Mouse (Mus musculus): ENCODE measurements around the gene Gm11077. TPM values are rescaled to one million over a fixed set of nuclear protein-coding genes. Genes with fewer than 3 reads are reported as not detected.

Gm11077 gene
- total and polyA plus RNA-seq, 2 experiments from 2014 or later = not detected

DNA sequence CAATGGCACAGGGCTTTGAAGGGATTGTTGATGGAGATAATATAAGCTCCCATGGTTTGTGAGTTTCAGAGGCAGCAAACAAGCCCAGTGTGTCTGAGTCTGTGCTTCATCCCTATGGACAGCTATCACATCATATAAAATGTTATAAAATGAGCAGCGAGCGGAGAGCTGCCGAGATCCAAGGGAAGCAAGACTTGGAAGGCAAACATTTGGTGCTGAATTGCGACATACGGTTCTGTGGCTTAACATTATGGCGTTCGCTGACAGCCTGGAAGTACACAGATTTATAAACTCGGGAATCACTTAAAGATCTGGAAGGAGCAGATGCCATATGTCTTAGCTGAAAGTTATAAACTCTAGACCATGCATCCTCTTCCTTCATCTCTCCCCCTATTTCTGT, 47.2 kb downstream of the Gm11077 start:
- peak; percentile 82 for DNase-seq
- Histone ChIP-seq H3K9ac (no peak overlapping the region), H3K4me3 (ENCODE audit: low read depth, low read length) (no peak overlapping the region), H3K27ac (ENCODE audit: low read depth, low read length) (no peak overlapping the region), H3K4me1 (ENCODE audit: insufficient read depth) (no peaks in the 10 kb centered on the region), H3K36me3 (ENCODE audit: insufficient read depth) (no peaks in the 10 kb centered on the region), H3K4me2 (ENCODE audit: low read depth) (no peak overlapping the region), H3K9me3 (ENCODE audit: low read length) (no peaks in the 10 kb centered on the region), H3K27me3 (ENCODE audit: insufficient read depth, low read length) (no peaks in the 10 kb centered on the region)
- WGBS = 69% methylated on average over 8 of the region's 8 CpGs
- ATAC-seq = peak; percentile 80
- TF ChIP-seq CTCF (IDR thresholded peaks at IDR 0.05; ENCODE audit: low read depth) = no peak

DNA sequence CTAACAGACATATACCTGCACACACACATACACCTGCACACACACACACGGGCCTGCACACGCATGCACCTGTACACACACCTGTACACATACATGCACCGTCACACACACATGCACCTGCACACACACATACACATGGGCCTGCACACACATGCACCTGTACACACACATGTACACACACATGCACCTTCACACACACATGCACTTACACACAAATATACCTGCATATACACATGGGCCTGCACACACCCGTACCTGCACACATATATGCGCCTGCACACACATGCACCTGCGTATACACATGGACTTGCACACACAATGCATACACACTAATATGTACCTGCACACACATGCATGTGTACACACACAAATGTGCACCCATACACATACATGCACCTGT, 53.4 kb downstream of the Gm11077 start:
- Histone ChIP-seq H3K27ac (ENCODE audit: low read depth, low read length) (no peak overlapping the region), H3K27me3 (ENCODE audit: insufficient read depth, low read length) (no peaks in the 10 kb centered on the region), H3K9ac (no peak overlapping the region), H3K4me1 (ENCODE audit: insufficient read depth) (no peaks in the 10 kb centered on the region), H3K9me3 (ENCODE audit: low read length) (no peaks in the 10 kb centered on the region), H3K4me2 (ENCODE audit: low read depth) (no peak overlapping the region), H3K4me3 (ENCODE audit: low read depth, low read length) (no peak overlapping the region), H3K36me3 (ENCODE audit: insufficient read depth) (no peaks in the 10 kb centered on the region)
- no peak for ATAC-seq
- DNase-seq = no peak
- 96% methylated on average over 6 of the region's 6 CpGs for WGBS
- TF ChIP-seq CTCF (IDR thresholded peaks at IDR 0.05; ENCODE audit: low read depth) = no peak

DNA sequence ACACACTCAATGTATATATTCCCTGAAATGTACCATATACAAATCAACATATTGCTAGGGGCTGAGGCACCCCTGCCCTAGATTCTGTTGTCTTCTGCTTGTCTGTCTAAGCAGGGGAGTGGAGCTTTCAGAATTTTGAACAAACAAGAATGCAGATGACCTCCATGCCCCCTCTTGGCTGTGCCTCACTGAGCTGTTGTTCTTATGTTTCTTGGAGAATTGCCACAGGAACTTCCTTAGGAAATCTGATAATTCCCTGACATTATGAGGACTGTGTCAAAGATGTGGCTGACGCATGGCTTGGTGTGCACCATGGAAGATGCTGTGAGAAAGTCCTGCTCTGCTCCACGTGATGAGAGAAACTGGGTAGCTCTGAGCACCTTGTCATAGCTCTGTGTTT, 57.0 kb downstream of the Gm11077 start:
- 76% methylated on average over 2 of the region's 2 CpGs for WGBS
- Histone ChIP-seq H3K9ac (no peak overlapping the region), H3K9me3 (ENCODE audit: low read length) (no peaks in the 10 kb centered on the region), H3K27me3 (ENCODE audit: insufficient read depth, low read length) (no peaks in the 10 kb centered on the region), H3K4me3 (ENCODE audit: low read depth, low read length) (no peak overlapping the region), H3K27ac (ENCODE audit: low read depth, low read length) (no peak overlapping the region), H3K4me1 (ENCODE audit: insufficient read depth) (no peaks in the 10 kb centered on the region), H3K4me2 (ENCODE audit: low read depth) (no peak overlapping the region), H3K36me3 (ENCODE audit: insufficient read depth) (no peaks in the 10 kb centered on the region)
- no peak for TF ChIP-seq CTCF (IDR thresholded peaks at IDR 0.05; ENCODE audit: low read depth)
- no peak for ATAC-seq
- no peak for DNase-seq

DNA sequence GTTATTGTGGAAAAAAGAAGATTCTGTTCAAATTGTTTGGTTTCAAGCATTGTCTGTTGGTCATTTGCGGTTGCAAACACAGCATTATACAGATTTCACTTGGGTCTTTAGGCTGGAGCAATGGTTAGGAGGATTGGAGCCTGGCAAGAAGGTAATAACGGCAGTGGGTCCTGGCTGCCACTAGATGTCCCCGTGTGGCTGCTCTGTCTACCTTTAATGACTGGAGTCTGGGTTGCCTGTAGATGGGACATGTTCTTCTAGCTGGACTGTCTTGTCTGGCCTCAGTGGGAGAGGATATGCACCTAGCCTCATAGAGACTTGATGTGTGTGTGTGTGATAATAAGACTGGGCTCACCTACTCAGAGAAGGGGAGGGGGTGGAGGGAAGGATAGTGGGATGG, 60.8 kb downstream of the Gm11077 start:
- H3K4me3 ChIP-seq (ENCODE audit: low read depth, low read length) = no peak overlapping the region
- WGBS = 37% methylated on average over 3 of the region's 3 CpGs
- H3K9me3 ChIP-seq (ENCODE audit: low read length) = no peaks in the 10 kb centered on the region
- H3K36me3 ChIP-seq (ENCODE audit: insufficient read depth) = no peaks in the 10 kb centered on the region
- H3K4me2 ChIP-seq (ENCODE audit: low read depth) = no peak overlapping the region
- H3K27me3 ChIP-seq (ENCODE audit: insufficient read depth, low read length) = no peaks in the 10 kb centered on the region
- DNase-seq (no peak), ATAC-seq (no peak)
- no peak overlapping the region for H3K27ac ChIP-seq (ENCODE audit: low read depth, low read length)
- peak; percentile 49 for TF ChIP-seq CTCF (IDR thresholded peaks at IDR 0.05; ENCODE audit: low read depth)
- no peak overlapping the region for H3K9ac ChIP-seq
- H3K4me1 ChIP-seq (ENCODE audit: insufficient read depth) = no peaks in the 10 kb centered on the region

DNA sequence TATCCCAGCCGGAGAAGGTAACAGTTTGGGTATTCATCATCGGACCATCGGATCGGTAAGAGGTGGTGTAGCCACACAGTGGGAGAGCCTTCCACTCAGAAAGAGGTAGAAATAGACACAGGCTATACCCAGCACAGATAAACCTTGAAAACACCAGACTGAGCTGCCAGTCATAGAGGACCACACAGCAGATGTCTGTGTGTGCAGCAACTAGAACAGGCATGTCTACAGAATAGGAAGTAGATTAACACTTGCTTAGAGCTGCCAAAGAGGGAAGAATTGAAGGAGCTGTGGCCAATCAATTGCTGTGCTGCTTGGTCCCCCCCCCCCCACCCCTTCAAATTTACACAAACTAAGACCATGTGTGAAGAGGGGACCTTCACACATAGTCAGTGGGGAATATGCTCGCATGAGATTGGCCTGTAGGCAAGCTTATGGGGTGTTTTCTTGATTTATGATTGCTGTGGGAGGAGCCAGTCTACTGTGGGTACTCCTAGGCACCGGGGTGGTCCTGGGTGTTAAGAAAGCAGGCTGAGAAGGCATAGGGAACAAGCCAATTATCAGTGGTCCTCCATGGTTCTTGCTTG, 64.7 kb downstream of the Gm11077 start:
- Histone ChIP-seq H3K9ac (no peak overlapping the region), H3K4me1 (ENCODE audit: insufficient read depth) (no peaks in the 10 kb centered on the region), H3K9me3 (ENCODE audit: low read length) (no peaks in the 10 kb centered on the region), H3K4me2 (ENCODE audit: low read depth) (no peak overlapping the region), H3K4me3 (ENCODE audit: low read depth, low read length) (no peak overlapping the region), H3K27me3 (ENCODE audit: insufficient read depth, low read length) (no peaks in the 10 kb centered on the region), H3K36me3 (ENCODE audit: insufficient read depth) (no peaks in the 10 kb centered on the region), H3K27ac (ENCODE audit: low read depth, low read length) (no peak overlapping the region)
- 82% methylated on average over 6 of the region's 6 CpGs for WGBS
- TF ChIP-seq CTCF (IDR thresholded peaks at IDR 0.05; ENCODE audit: low read depth) = no peak
- ATAC-seq (peak; percentile 93), DNase-seq (peak; percentile 22)

DNA sequence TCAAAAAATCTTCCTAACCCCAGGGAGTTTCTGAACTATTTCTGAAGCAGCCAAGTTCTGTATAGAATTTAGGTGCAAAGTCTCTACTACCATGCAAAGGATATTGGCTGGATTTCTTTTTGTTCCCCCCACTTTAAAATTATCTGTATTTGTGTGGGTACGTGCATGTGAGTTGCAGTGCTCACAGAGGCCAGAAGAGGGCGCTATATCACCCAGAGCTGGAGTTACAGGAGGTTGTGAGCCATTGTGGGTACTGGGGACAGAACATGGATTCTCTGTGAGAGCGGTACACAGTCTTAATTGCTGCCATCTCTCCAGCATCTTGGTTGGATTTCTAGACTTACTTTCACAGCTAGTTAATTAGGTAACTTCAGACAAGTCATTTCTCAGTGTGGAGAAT, 69.8 kb downstream of the Gm11077 start:
- no peak for TF ChIP-seq CTCF (IDR thresholded peaks at IDR 0.05; ENCODE audit: low read depth)
- Histone ChIP-seq H3K4me2 (ENCODE audit: low read depth) (no peak overlapping the region), H3K27ac (ENCODE audit: low read depth, low read length) (no peak overlapping the region), H3K27me3 (ENCODE audit: insufficient read depth, low read length) (no peaks in the 10 kb centered on the region), H3K36me3 (ENCODE audit: insufficient read depth) (no peaks in the 10 kb centered on the region), H3K4me3 (ENCODE audit: low read depth, low read length) (no peak overlapping the region), H3K9me3 (ENCODE audit: low read length) (no peaks in the 10 kb centered on the region), H3K9ac (no peak overlapping the region), H3K4me1 (ENCODE audit: insufficient read depth) (no peaks in the 10 kb centered on the region)
- WGBS = 69% methylated on average over 3 of the region's 3 CpGs
- ATAC-seq = no peak
- no peak for DNase-seq

DNA sequence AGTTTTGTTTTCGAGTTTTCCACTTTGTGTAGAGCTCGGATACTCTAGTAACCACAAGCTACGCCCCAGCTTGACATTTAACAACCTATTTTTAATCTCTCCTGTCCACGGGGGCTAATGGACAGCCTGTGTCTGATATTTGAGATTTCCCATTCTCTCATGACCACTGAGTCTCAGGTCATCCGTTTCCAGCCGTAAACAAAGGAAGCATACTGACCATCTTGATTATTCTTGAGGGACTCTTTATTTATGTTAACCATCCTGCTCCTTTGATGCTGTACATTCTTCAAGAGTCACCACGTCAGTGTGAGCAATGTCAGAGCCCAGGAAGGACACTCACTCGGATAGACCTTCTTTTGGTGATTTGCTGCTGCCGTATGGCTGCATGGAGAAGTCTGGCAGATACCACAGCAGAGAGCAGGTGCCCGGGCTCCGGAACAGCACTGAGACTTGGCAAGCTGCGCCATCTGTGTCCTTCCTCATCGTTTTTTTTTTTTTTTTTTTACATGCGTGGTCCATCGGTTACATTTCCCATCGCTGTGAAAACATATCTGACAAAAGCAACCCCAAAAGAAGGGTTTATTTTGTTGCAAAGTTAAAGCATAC, 70.5 kb downstream of the Gm11077 start:
- Histone ChIP-seq H3K27me3 (ENCODE audit: insufficient read depth, low read length) (no peaks in the 10 kb centered on the region), H3K4me3 (ENCODE audit: low read depth, low read length) (no peak overlapping the region), H3K36me3 (ENCODE audit: insufficient read depth) (no peaks in the 10 kb centered on the region), H3K9ac (no peak overlapping the region), H3K27ac (ENCODE audit: low read depth, low read length) (no peak overlapping the region), H3K4me2 (ENCODE audit: low read depth) (no peak overlapping the region), H3K9me3 (ENCODE audit: low read length) (no peaks in the 10 kb centered on the region), H3K4me1 (ENCODE audit: insufficient read depth) (no peaks in the 10 kb centered on the region)
- WGBS = 85% methylated on average over 16 of the region's 16 CpGs
- ATAC-seq (no peak), DNase-seq (no peak)
- TF ChIP-seq CTCF (IDR thresholded peaks at IDR 0.05; ENCODE audit: low read depth) = no peak

Measured in forebrain, postnatal 0 days (tissue).